Mouse (Mus musculus) cortical plate, adult 2 months (tissue): ENCODE measurements around the gene Gm16223. TPM values are rescaled to one million over a fixed set of nuclear protein-coding genes. Genes with fewer than 3 reads are reported as not detected.

ENCODE experiments used
- H3K27ac ChIP-seq: fragments of 200-500 bp; 2 replicates; pipeline ENCODE4 v1.5.1; 2012; ENCODE audit warnings: low read length, control low read depth, inconsistent platforms; ENCODE audit not compliant: insufficient read depth
- H3K4me1 ChIP-seq: fragments of 200-500 bp; 2 replicates; pipeline ENCODE4 v1.6.1; 2011; ENCODE audit warnings: low read length; ENCODE audit not compliant: control insufficient read depth, insufficient read depth
- H3K4me3 ChIP-seq: fragments of 200-500 bp; 2 replicates; pipeline ENCODE4 v1.5.1; 2011; ENCODE audit warnings: mild to moderate bottlenecking, low read length, control low read depth; ENCODE audit not compliant: insufficient read depth
- CTCF ChIP-seq: fragments of 200-500 bp; IDR thresholded peaks from 2 replicates; pipeline ENCODE4 v1.5.1; 2011; ENCODE audit warnings: mild to moderate bottlenecking, control low read depth, low read length; ENCODE audit not compliant: insufficient read depth; ENCODE audit errors: extremely low read depth
- POLR2A ChIP-seq: fragments of 200-500 bp; IDR thresholded peaks from 2 replicates; pipeline ENCODE4 v1.6.1; 2011; ENCODE audit warnings: mild to moderate bottlenecking, low read length, control low read depth; ENCODE audit not compliant: insufficient read depth; ENCODE audit errors: extremely low read depth
- polyA plus RNA-seq: library from polyadenylated mRNA; depleted of rRNA; stranded (reverse); fragments of >200 nt; gene quantifications from 2 replicates; pipeline ENCODE4 v1.2.3, GENCODE M21; 2012

Gene Gm16223
- polyA plus RNA-seq, 1 experiment = 0.04 TPM

DNA sequence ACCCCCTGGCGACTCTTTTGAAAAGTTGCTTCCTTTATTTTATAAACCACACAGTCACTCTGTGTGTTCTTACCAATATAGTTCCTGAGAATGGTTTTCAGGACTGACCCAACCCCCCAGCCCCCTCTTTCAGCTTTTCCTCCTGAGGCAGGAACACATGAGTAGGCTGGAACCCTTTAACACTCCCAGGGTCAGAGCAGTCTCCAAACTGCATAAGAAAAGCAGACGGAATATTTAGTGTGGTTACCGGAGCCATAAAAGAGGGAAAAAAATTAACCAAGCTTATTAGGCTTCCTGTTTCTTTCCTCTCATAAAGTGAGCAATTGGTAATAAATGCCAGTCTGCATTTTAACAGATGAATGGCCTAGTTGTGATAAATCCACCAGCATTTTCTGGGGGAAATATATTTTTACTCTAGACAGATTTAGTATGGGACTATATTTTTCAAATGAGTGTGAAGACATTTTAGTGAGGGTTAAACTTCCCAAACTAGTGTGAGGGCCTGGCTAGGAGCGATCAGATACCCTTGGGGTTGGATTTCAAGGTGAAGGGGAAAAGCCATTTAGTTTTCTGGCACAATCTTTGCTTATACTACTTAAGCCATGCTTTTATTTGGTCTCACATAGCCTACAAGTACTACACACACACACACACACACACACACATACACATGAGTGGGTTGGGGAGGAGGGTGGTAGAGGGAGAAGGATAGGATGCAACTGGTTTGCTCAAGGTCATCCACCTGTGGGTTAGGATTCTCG lies 49.0 kb downstream of the Gm16223 start:
- no peak overlapping the region for H3K4me3 ChIP-seq
- no peak overlapping the region for H3K27ac ChIP-seq
- TF ChIP-seq CTCF (no peak), POLR2A (no peak)
- no peaks in the 10 kb centered on the region for H3K4me1 ChIP-seq

DNA sequence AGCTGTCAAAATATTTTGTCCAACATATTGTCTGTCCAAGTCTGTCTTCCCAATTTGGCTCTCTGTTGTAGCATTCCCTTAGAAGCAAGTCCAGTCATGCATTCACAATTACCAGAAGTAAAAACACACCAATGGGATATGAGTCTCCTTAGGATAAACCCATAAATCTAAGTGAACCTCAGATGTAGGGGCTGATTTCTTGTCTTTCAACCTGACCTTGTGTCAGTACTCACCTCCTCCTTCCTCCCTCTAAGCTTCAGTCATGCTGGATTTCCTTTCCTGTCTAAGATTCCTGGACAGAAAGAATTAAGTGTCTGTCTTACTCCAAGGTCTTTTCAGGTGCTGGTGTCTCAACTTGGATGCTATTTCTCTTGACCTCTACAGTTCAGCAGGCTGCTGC lies 57.8 kb downstream of the Gm16223 start:
- Histone ChIP-seq H3K4me3 (no peak overlapping the region), H3K27ac (no peak overlapping the region), H3K4me1 (no peaks in the 10 kb centered on the region)
- TF ChIP-seq POLR2A (no peak), CTCF (no peak)

DNA sequence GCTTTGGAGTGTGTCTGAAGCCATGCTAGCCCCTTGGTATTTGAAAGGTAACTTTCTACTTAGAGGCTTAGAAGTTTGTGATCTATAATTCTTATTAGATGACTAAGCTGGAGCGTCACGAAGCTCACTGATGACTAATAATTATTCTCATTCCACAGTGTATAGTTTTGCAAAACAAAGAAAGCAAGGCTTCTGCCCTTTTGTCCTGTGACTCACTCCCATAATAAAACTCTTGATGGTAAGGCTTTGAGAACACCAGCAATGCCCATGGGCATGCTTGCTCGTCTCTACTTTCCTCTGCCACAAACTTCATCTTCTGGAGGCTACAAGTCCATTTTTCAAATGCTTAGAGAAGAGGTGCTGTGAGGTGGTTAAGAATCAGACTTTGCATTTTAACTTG lies 87.9 kb downstream of the Gm16223 start:
- Histone ChIP-seq H3K27ac (no peak overlapping the region), H3K4me3 (no peak overlapping the region), H3K4me1 (no peaks in the 10 kb centered on the region)
- TF ChIP-seq POLR2A = no peak
- no peak for TF ChIP-seq CTCF

DNA sequence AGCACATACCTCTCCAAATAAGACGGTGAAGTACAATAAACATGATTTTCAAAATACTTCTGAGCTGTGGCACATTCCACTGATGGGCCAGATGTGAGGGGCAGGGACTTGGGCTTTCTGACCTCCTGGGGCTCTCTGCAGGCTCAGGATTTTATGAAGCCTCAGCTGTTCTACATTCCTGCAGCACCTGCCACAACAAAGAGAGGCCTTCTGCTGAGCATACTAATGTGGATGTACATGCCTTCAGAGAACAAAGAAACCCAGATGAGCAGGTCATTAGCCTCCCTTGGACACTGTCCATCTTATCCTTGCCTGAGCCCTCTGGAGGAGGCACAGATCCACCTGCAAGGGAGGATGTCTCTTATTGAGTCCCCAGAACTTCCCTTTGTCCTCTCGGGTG lies 97.0 kb downstream of the Gm16223 start:
- H3K4me3 ChIP-seq = no peak overlapping the region
- peaks cover 2% of the 10 kb centered on the region; the same call in 1 of the 2 replicates for H3K4me1 ChIP-seq
- no peak overlapping the region; the same call in 1 of the 2 replicates for H3K27ac ChIP-seq
- TF ChIP-seq POLR2A = no peak
- no peak for TF ChIP-seq CTCF

DNA sequence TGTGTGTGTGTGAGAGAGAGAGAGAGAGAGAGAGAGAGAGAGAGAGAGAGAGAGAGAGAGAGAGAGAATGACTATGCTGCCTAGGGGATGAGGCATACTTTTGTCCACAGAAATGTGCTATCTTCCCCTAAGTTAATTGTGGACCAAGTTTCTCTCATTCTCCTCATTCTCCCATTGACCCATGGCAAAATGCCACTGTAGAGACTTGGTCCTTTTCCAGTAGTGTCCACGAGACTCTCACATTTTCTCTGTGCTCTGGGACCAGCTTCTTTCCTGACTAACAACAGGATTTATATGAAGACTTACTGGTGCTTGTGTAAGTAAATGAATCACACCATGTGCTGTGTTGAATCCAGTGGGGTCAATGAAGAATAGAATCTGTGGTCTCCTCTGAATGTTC lies 98.6 kb downstream of the Gm16223 start:
- H3K27ac ChIP-seq = no peak overlapping the region
- H3K4me1 ChIP-seq = peaks cover 2% of the 10 kb centered on the region; the same call in 1 of the 2 replicates
- no peak overlapping the region for H3K4me3 ChIP-seq
- TF ChIP-seq POLR2A (no peak), CTCF (no peak)

DNA sequence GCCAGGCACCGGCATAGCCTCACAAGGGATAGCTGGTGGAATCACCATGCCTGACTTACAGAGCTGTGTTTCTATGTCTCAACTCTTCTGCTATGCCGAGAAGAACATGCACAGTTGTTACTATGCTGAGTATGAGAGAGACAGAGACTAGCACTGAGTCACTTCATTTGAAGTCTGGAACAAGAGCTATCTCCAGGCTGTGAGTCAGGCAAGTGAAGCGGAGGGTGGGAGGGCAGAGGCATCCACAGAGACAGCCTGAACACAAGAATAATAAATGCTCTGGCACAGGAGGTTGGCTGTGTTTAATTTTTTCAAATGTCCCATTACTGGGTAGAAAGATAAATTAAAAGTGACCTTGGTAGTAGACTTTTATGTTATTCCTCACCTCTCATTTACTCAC lies 100.3 kb downstream of the Gm16223 start:
- no peak overlapping the region for H3K27ac ChIP-seq
- TF ChIP-seq POLR2A = no peak
- TF ChIP-seq CTCF = no peak
- H3K4me1 ChIP-seq = peaks cover 2% of the 10 kb centered on the region; the same call in 1 of the 2 replicates
- H3K4me3 ChIP-seq = no peak overlapping the region

DNA sequence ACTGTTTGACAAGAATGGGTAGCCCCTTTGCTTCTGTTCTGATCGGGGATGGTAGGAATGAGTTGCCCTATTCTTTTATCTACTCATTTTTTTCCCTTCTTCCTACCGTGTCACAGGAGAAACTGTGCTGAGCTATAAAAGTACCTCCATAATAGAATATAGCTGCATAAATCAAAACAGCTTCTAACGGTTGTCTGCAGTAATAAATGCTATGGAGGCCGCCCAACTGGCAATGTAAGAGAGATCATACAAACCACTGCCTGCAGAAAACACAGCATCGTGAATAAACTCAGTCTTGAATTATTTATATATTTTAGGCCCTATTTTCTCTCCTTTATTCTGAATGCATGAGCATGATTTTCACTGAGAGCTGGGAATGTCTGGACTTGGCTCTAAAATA lies 101.0 kb downstream of the Gm16223 start:
- Histone ChIP-seq H3K4me3 (no peak overlapping the region), H3K4me1 (peaks cover 2% of the 10 kb centered on the region; the same call in 1 of the 2 replicates), H3K27ac (no peak overlapping the region; the same call in 1 of the 2 replicates)
- TF ChIP-seq CTCF = no peak
- no peak for TF ChIP-seq POLR2A

DNA sequence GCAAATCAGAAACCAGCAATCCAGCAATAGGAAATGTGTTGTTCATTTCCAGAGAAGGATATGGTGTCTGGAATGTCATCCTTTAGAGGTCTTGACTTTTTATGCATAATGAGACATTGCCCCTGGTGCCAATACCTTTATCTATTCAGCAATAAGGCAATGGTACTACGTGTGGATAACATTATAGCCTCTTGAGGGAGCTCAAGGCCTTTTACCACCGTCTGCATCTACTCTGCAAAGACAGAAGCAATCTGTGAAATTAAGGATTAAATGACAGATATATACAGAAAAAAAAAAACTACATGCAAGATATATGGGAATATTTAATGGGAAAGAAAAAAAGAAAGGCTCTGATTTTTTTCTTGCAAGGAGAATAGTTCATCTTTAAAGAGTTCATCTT lies 106.3 kb downstream of the Gm16223 start:
- Histone ChIP-seq H3K4me1 (peaks cover 2% of the 10 kb centered on the region), H3K27ac (no peak overlapping the region)
- TF ChIP-seq POLR2A (no peak), CTCF (peak; percentile 18; the same call in 1 of the 2 replicates)

DNA sequence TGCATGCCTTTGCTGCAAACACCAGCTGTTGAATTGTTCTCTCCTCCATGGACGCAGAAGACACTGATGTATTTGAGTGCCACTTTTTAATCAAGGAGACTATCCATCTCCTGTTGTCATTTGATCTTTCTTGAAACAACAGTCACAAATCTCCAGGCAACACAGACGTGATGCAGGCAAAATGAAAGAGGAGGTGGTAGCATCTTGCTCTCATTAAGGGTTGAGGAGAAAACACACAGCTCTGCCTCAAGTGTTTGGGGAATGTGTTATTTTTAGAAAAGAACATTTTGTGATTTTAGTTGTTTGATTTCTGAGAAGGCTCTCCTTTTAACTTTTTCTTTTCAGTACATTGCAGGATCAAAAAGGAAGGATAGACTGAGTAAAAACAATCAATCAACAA lies 107.7 kb downstream of the Gm16223 start:
- TF ChIP-seq CTCF (no peak), POLR2A (no peak)
- Histone ChIP-seq H3K4me1 (peaks cover 2% of the 10 kb centered on the region), H3K27ac (no peak overlapping the region), H3K4me3 (no peak overlapping the region)

More for the DNA sequence above, 106.3 kb downstream of the Gm16223 start:
- no peak overlapping the region for H3K4me3 ChIP-seq

DNA sequence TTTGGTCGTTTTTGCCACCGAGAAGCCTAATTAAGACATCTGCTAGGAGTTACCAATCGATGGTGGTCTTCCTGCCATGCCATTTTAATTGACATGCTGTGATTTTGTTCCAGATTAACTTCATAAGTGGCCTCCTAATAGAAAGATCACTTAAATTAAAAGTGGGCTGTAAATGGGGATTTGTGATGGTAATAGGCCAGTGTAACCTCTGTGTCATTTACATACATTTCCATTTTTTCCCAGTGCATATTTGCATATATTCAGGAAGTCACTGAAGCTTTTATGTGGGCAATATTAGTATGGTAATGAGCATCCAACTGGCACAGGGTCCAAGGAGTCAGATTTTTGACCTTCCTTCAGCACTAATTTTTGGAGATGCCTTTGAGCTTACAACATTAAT lies 130.7 kb downstream of the Gm16223 start:
- TF ChIP-seq POLR2A (no peak), CTCF (no peak)
- H3K4me3 ChIP-seq = no peak overlapping the region
- no peak overlapping the region for H3K27ac ChIP-seq
- H3K4me1 ChIP-seq = no peaks in the 10 kb centered on the region
